Mouse (Mus musculus) ES-E14 (cell line): Measurements from ENCODE around the gene Dck.

ENCODE experiments used
- CHD2 ChIP-seq: IDR thresholded peaks from 2 replicates; pipeline ENCODE4 v1.6.1; 2014; ENCODE audit warnings: mild to moderate bottlenecking, low read depth, low read length, inconsistent platforms
- HCFC1 ChIP-seq: IDR thresholded peaks from 2 replicates; pipeline ENCODE4 v1.6.1; 2012; ENCODE audit warnings: low read length, inconsistent platforms, borderline replicate concordance; ENCODE audit not compliant: insufficient read depth
- MAFK ChIP-seq: IDR thresholded peaks from 2 replicates; pipeline ENCODE4 v1.6.1; 2014; ENCODE audit warnings: mild to moderate bottlenecking, low read depth, low read length, inconsistent platforms; ENCODE audit not compliant: insufficient read depth
- ZC3H11A ChIP-seq: IDR thresholded peaks from 2 replicates; pipeline ENCODE4 v1.6.1; 2012; ENCODE audit warnings: low read depth, mild to moderate bottlenecking, inconsistent platforms, low read length, borderline replicate concordance
- ZNF384 ChIP-seq: IDR thresholded peaks from 2 replicates; pipeline ENCODE4 v1.6.1; 2012; ENCODE audit warnings: low read depth, low read length, inconsistent platforms

- no peak for TF ChIP-seq ZNF384
- TF ChIP-seq ZC3H11A = no peak
- no peak for TF ChIP-seq HCFC1
- no peak for TF ChIP-seq MAFK
- no peak for TF ChIP-seq CHD2
These were observed 40.8 kb downstream of the Dck start for GRCm38 (mm10) chr5:88805616-88806015.
